Mouse (Mus musculus) bone marrow macrophage, adult 2 months (primary cell): ENCODE results near the gene Krt8. TPM values are rescaled to one million over a fixed set of nuclear protein-coding genes. Genes with fewer than 3 reads are reported as not detected.
"Not testable (repeated sequence)": the region's sequence is repeated elsewhere in the genome, so short reads cannot be mapped to it uniquely, and the experiment has no call there.

Experiments used
- H3K27ac ChIP-seq: 2 replicates; pipeline ENCODE4 v1.5.1; 2012; ENCODE audit warnings: low read depth, low read length; ENCODE audit not compliant: insufficient read depth
- H3K4me1 ChIP-seq: 2 replicates; pipeline ENCODE4 v1.6.1; 2012; ENCODE audit warnings: low read length; ENCODE audit not compliant: control insufficient read depth, insufficient read depth
- H3K4me3 ChIP-seq: 2 replicates; pipeline ENCODE4 v1.5.1; 2012; ENCODE audit warnings: mild to moderate bottlenecking, low read length, moderate library complexity; ENCODE audit not compliant: insufficient read depth
- CTCF ChIP-seq: IDR thresholded peaks from 2 replicates; pipeline ENCODE4 v1.5.1; 2012; ENCODE audit warnings: low read depth, mild to moderate bottlenecking, low read length, moderate library complexity
- POLR2A ChIP-seq: IDR thresholded peaks from 2 replicates; pipeline ENCODE4 v1.6.1; 2012; ENCODE audit warnings: mild to moderate bottlenecking, low read depth, low read length, borderline replicate concordance
- polyA plus RNA-seq: library from polyadenylated mRNA; stranded (reverse); fragments of >200 nt; gene quantifications from 2 replicates; pipeline ENCODE4 v1.2.4, GENCODE M21; 2012; ENCODE audit not compliant: missing spikeins, insufficient read depth, insufficient read length

The Krt8 gene
- polyA plus RNA-seq, 1 experiment, result not detected

DNA sequence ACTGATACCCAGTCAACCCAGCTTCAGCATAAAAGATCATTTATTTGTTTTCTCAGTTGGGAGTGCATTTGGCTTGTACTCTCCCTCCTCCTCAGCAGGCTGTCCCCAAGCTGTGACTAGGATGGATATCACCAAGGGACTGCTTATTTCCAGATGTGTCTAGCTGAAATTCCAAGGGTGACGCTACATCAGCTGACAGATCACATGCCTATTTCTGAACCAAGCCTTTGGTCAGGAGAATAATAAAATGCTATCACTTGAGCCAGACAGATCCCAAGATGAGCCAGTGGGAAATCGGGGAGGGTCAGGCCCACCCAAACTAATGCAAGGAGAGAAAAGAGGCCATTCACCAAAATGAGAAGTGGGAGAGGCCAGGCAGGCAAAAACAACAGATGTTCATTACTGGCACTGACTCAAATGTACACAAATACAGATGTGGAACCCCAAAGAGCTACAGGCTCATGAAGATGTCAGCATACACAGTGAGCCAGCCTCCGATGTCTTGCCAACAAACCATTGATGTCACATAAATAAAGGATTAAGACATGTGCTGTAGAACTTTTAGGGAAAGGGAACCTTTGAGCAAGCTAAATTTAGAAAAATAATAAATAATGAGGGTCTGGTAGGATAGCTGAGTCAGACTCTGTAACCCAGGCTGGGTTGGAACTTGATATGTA, 6.4 kb upstream of the Krt8 start:
- H3K4me1 ChIP-seq, result peaks cover 5% of the 10 kb centered on the region; the same call in 1 of the 2 replicates
- H3K27ac ChIP-seq, result no peak overlapping the region
- H3K4me3 ChIP-seq, result no peak overlapping the region
- no peak for TF ChIP-seq POLR2A
- TF ChIP-seq CTCF, result no peak

DNA sequence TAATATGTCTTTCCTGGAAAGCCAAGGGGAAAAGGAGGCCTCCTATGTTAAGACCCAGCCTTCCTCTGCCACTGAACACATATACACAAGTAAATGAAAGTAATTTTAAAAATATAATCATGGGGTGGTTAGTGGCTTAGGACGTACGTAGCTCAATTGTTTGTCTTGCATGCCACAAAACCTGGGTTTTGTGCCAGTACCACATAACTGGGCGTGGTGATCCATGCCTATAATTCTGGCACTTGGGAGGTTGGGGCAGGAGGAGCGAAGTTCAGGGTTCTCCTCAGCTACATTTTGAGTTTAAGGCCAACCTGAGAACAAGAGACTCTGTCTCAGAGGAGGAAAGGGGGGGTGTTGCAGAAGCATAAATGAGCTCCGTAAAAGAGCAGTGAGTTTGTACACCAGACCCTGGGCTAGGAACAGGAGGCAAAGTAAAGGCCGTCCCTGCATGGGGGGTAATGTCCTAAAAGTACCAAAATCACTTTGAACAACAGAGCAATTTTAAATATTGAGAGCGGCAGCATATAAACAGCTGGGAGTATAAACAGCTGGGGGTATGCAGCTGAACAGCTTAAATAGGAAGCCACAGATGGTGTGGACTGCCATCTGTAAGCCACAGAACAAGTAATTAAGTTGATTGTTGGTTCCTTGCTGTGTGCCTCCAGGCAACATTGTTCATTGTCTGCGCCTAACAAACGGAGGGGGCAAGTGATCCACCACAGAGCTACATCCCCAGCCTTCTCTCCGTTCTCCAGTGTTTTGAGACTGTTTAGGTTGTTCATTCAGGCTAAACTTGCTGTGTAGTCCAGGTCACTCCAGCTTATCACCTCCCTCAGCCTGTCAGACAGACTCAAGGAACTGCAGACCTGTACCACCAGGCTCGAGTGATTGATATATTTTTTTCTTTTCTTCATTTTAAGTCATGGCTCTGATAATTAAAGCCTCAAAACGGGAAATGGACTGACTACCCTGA, 3.1 kb upstream of the Krt8 start:
- TF ChIP-seq CTCF, result no peak
- TF ChIP-seq POLR2A, result no peak
- Histone ChIP-seq H3K27ac (no peak overlapping the region), H3K4me3 (no peak overlapping the region), H3K4me1 (peaks cover 9% of the 10 kb centered on the region; the same call in 1 of the 2 replicates)

DNA sequence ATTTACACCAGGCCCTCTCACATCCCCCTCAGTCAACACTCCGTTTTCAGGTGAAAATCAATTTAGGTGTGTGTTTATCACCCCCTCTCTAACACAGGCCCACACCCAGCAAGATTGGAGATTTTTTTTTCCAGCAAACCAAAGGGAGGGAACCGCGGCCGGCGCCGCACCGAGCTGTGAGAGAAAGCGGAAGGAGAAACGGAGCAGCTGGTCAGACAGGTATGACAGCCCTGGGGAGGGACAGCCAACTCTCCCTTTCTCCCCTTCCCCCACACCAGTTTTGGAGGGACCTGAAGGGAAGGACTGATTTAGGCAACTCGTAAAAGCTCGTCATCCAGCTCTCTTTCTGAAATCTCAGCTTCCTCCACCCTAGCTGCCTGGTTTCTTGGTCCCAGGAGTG, 2.0 kb upstream of the Krt8 start:
- Histone ChIP-seq H3K4me3 (no peak overlapping the region), H3K27ac (no peak overlapping the region), H3K4me1 (peaks cover 9% of the 10 kb centered on the region; the same call in 1 of the 2 replicates)
- no peak for TF ChIP-seq POLR2A
- TF ChIP-seq CTCF, result no peak

DNA sequence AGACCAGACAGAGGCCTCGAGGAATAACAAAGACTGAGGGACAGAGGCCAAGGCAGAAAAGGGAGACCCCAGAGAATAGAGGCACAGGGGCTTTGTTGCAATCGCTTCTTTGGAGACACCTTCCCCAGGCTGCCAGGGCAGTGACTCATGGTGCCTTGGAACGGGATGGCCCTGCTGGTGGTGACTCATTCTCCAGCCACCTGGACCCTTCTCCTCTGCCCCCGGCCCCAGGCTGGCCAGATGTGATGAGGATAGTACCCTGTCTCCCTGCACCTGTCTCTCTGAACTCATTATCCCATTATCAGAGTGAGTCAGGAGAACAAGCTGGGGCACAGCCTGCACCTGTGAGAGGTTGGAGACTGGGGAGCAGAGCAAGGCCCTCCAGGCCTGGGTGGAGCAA, 1.0 kb upstream of the Krt8 start:
- Histone ChIP-seq H3K27ac (no peak overlapping the region), H3K4me1 (peaks cover 3% of the 10 kb centered on the region; the same call in 1 of the 2 replicates), H3K4me3 (no peak overlapping the region)
- TF ChIP-seq CTCF (no peak), POLR2A (no peak)

DNA sequence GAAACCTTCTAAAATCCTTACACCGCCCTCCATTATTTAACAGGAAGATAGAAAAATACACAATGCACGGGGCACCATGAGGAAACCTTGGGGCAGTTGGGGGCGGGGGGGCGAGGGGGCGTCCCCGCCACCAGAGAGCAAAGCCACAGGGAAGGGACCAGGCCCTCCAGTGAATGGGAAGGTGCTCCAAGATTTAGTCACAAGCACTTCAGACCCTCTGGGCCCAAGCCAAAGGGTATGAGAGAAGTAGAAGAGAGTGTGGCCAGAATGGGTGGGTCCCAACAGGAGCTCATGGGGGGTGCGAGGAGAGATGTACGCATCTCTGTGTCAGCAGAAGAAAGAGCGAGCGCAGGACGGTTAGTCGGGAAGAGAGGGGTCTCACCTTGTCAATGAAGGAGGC, 766 bp downstream of the Krt8 start:
- TF ChIP-seq POLR2A (no peak), CTCF (no peak)
- Histone ChIP-seq H3K4me1 (peaks cover 3% of the 10 kb centered on the region; the same call in 1 of the 2 replicates), H3K4me3 (no peak overlapping the region), H3K27ac (no peak overlapping the region)

DNA sequence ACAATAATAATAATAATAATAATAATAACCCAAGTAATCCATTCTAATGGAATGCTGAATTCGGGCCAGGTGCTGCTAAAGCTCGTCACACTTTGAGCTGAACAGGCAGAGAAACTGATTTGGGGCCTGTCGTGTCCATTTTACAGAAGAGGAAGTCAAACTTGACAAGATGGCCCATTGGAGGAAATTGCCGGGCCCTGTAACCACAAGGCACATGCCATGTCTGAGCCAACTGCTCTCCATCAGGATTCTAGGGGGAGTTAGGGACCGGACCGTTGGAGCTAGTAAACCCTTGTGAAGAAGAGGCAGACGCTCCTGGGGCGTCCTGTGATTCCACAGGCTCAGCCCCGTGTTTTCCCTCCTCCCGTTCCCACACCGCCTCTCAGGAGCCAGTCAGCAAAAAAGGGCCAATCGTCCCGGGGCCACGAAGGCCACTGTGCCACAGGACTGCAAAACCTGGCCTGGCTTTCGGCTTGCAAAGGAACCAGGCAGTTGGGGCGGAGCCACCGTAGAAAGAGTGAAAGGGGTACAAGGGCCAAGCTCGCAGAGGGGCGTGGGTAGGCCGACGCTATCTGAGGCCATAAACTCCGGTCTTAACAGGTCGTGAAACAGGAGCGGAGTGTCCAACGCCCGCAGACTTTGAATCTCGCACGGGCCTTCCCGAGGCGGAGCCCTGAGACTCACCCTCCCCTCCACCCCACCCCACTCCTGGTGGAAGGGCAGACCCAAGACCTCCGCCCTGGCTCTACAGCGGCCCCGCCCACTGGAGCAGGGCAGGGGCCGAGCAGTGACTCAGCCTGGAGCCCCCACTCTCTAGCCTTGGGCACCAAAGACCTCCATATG, 1.4 kb downstream of the Krt8 start:
- Histone ChIP-seq H3K27ac (no peak overlapping the region), H3K4me1 (peaks cover 3% of the 10 kb centered on the region; the same call in 1 of the 2 replicates), H3K4me3 (no peak overlapping the region)
- TF ChIP-seq CTCF (no peak), POLR2A (no peak)

DNA sequence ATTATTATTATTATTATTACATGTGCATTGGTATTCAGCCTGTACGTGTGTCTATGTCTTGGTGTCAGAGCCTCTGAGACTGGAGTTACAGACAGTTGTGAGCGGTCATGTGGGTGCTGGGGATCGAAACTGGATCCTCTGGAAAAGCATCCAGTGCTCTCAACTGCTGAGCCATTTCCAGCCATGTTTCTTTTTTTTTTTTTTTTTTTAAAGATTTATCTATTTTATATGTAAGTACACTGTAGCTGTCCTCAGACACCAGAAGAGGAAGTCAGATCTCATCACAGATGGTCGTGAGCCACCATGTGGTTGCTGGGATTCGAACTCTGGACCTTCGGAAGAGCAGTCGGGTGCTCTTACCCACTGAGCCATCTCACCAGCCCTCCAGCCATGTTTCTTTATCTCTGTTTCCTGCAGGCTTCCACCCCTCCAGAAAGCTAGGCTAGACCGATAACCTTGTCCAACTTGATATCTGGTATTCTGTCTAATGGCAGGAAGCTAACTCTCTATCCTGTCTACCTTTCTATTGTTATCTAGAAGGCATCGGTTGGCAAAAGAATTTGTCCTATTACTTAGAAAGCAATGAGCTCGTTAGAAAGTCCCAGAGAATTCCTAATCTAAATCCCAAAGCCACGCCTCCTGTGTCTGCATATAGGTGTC, 4.5 kb downstream of the Krt8 start:
- no peak overlapping the region for H3K4me3 ChIP-seq
- no peak overlapping the region for H3K27ac ChIP-seq
- TF ChIP-seq POLR2A, result no peak
- TF ChIP-seq CTCF, result no peak
- peaks cover 3% of the 10 kb centered on the region; the same call in 1 of the 2 replicates for H3K4me1 ChIP-seq

DNA sequence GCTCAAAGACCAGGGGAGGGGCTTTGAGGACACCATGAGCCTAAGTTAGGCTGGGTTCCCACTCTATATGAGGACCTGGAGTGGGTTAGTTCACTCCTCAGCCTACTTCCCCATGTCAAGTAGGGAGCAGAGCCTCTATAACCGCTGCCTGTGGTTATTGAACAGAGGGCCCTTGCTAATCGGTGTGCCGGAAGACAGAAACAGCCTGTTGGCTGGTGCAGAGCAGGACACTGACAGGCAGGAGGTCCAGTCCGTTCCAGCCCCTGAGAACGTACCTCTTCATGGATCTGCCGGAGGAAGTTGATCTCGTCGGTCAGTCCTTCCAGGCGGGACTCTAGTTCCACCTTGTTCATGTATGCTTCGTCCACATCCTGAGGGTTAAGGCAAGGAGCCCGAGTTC, 5.1 kb downstream of the Krt8 start:
- H3K4me1 ChIP-seq, result peaks cover 3% of the 10 kb centered on the region; the same call in 1 of the 2 replicates
- TF ChIP-seq CTCF (no peak), POLR2A (no peak)

DNA sequence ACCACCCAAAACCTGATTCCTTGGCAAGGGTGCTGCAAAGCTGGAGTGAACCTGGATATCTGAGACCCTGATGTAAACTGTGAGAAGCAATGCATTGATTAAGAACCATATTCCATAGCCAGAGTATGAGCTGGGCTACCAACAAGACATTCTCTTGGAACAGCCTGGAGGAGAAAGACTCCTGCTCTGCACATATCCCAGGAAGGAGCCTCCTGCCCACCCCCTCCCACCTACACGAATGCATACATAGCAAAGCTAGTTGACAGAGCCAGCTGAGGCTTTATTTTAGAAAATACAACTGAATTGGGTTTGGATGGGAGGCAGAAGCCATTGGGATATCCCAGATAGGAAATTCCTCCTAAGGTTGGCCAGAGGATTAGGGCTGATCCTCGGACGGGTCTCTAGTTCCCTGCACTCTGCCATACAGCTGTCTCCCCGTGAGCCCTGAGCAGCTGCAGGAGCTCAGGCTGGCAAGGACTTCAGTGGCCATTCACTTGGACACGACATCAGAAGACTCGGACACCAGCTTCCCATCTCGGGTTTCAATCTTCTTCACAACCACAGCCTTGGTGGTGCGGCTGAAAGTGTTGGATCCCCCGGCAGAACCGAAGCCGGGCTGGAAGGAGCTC, 7.7 kb downstream of the Krt8 start:
- not testable (repeated sequence) for H3K4me1 ChIP-seq, H3K27ac ChIP-seq, H3K4me3 ChIP-seq

More for the DNA sequence above, 5.1 kb downstream of the Krt8 start:
- H3K4me3 ChIP-seq, result no peak overlapping the region
- no peak overlapping the region for H3K27ac ChIP-seq
